Mouse (Mus musculus) heart, adult 2 months (tissue): ENCODE results near the gene Ina.

Source experiments
- CTCF ChIP-seq: fragments of 200-600 bp; IDR thresholded peaks from 2 replicates; pipeline ENCODE4 v1.8.1; 2022; ENCODE audit warnings: antibody characterized with exemption, mild to moderate bottlenecking, moderate library complexity
- POLR2A ChIP-seq: fragments of 200-500 bp; IDR thresholded peaks from 2 replicates; pipeline ENCODE4 v1.6.1; 2011; ENCODE audit warnings: mild to moderate bottlenecking, low read depth, low read length, control low read depth; ENCODE audit not compliant: insufficient read depth

DNA sequence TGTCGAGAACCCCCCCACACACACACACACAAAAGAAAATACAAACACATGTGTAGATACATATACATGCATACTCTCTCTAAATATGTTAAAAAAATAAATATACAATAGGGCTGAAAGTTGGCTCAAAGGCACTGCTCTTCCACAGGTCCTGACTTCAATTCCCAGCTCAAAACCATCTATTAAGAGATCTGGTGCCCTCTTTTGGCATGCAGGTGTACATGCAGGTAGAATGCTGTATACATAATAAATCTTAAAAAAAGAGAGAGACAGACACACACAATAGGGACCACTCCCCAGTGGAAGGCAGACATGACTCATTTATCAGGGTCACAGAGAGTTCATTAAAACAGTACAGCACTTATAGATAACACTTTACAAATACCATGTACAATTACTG is 31.8 kb downstream of the Ina start:
- TF ChIP-seq CTCF (peak; percentile 23; the same call in 1 of the 2 replicates), POLR2A (no peak)
